Mouse (Mus musculus) lung, adult 2 months (tissue): ENCODE results near the gene Borcs6.

Experiments
- CTCF ChIP-seq: fragments of 200-500 bp; IDR thresholded peaks from 2 replicates; pipeline ENCODE4 v1.5.1; 2011; ENCODE audit warnings: mild to moderate bottlenecking, low read length, control low read depth; ENCODE audit not compliant: insufficient read depth
- POLR2A ChIP-seq: fragments of 200-500 bp; IDR thresholded peaks from 2 replicates; pipeline ENCODE4 v1.6.1; 2011; ENCODE audit warnings: low read depth, mild to moderate bottlenecking, control low read depth, low read length, borderline replicate concordance; ENCODE audit errors: extremely low read depth

DNA sequence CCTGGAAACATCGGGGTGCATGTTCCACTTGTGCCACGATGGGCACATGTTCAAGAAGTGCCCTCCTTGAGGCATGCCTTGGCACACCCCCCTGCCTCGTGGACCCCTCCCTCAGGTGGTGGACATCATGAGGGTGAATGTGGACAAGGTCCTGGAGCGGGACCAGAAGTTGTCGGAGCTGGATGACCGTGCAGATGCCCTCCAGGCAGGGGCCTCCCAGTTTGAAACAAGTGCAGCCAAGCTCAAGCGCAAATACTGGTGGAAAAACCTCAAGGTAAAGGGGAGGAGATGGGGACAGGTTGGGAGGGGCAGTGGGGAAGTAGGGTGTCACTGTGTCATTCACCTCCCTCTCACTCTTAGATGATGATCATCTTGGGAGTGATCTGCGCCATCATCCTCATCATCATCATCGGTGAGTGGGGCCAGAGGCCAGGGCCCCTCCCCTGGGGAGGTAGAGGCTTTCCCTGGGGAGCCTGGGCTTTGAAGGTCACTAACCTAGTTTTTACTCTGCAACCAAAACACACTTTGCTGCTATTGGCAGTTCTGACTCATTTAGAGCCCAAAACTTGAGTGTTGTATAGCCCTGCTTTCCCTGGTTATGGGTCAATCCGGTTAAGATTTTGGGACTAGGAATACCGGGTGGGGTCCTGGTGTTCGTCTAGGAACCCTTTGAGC, 30.2 kb downstream of the Borcs6 start:
- TF ChIP-seq CTCF = no peak
- no peak for TF ChIP-seq POLR2A
